ENCODE assay signal across 17 mouse cellular contexts in the genomic region with DNA sequence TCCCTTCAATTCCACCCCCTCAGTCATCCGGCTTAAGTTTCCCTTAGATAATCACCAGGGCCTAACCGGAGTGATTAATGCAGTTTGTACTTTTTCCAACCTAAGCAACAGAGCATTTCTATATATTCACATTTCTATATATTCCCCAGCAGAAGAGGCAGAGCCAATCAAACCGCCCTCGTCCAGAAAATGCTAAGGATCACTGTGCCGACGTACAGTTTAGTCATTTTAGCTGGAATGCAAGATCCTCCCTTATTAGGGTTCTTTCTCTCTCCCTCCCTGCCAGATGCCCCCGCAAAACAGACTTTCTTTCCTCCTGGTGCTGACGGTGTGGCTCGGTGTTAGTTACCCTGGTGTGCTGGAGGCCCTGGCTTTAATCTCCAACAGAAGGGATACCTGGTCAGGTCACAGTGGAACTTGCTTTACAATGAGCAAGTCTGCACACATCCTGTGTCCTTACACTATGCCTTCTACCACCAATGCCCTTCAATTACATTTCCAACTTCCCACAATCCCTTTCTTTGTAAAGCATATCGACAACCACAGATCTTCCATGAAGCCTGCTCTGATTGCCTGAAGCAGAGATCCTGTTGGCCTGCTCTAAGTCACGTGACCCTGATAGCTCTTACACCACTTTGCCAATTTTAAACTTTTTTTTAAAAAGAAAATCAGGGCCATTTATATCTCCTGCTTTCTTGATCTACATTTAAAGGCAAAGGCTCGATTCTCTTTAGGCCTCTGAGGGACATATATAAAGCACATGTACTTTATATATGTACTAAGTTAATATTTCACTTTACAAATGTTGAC.
DNase-seq lines count a peak whose midpoint lies in the region; ATAC-seq and TF ChIP-seq lines count a peak whose summit lies in the region.
"Had no signal": no experiment of that assay in that cellular context is flagged by ENCODE, and none has a peak within 500 bp of the region (broad histone marks: within the 10 kb centered on the region; RNA-seq: fewer than 3 reads in every experiment).

No protein-coding gene starts in this region.

- H3K9me3 ChIP-seq in kidney, embryonic 15.5 days (replicated peaks) = no peaks in the 10 kb centered on the region
- H3K9me3 ChIP-seq: limb, embryonic 15.5 days; neural tube, embryonic 12.5 days had no signal

- no peak for TF ChIP-seq CTCF in left cerebral cortex, adult 2 months (IDR thresholded peaks at IDR 0.05)
- no peak for TF ChIP-seq CTCF in olfactory bulb, adult 2 months (IDR thresholded peaks at IDR 0.05; ENCODE audit: insufficient read depth, low read depth, low read length)

- WGBS in kidney, embryonic 15.5 days = 42% methylated on average over 12 of the region's 12 CpGs
- WGBS in olfactory bulb, adult 2 months = 58% methylated on average over 12 of the region's 12 CpGs

- intact Hi-C loops in left cerebral cortex, adult 2 months (cut with DNase I) = loop anchor here (5.0 kb wide), 1 partner anchor 61 kb away; no protein-coding TSS in a partner anchor

- no peak overlapping the region for H3K4me2 ChIP-seq in kidney, embryonic 15.5 days
- H3K4me2 ChIP-seq: limb, embryonic 15.5 days; neural tube, embryonic 12.5 days had no signal

- no peak for ATAC-seq in kidney, embryonic 15.5 days (replicated peaks; ENCODE audit: low FRiP score)
- ATAC-seq in erythroblast, adult 5-6 weeks (replicated peaks; ENCODE audit: low FRiP score, poor library complexity, severe bottlenecking) = no peak
- ATAC-seq: inflammation-experienced regulatory T-cells, adult 6 months; midbrain, embryonic 16.5 days had no signal

- H3K4me3 ChIP-seq in kidney, embryonic 15.5 days (replicated peaks) = no peak overlapping the region
- H3K4me3 ChIP-seq in left cerebral cortex, adult 2 months = no peak overlapping the region
- H3K4me3 ChIP-seq in olfactory bulb, adult 2 months (ENCODE audit: insufficient read depth, low read depth, low read length) = no peak overlapping the region
- H3K4me3 ChIP-seq: limb, embryonic 15.5 days; neural tube, embryonic 12.5 days had no signal

- peaks cover 63% of the 10 kb centered on the region for H3K4me1 ChIP-seq in kidney, embryonic 15.5 days
- H3K4me1 ChIP-seq in olfactory bulb, adult 2 months (ENCODE audit: control insufficient read depth, insufficient read depth, low read length) = peaks cover 26% of the 10 kb centered on the region

- H3K9ac ChIP-seq in kidney, embryonic 15.5 days = no peak overlapping the region
- H3K9ac ChIP-seq: limb, embryonic 15.5 days; neural tube, embryonic 12.5 days had no signal

- no peak for DNase-seq in kidney, postnatal 25 days
- peak; percentile 86 for DNase-seq in brain, adult 2 months (ENCODE audit: low read depth, low spot score)
- DNase-seq in left cerebral cortex, adult 2 months (ENCODE audit: extremely low spot score in 1 of 2, low spot score in 2 of 2) = peak in 1 of 2 experiments; percentile 31
- DNase-seq in layer of hippocampus, adult 9-11 months = no peak
- DNase-seq: cerebellum, adult 8-10 months; embryo, embryonic 11 days; heart, adult 18-20 months; lung, adult 2 months; retina, postnatal 1 day had no signal

- H3K36me3 ChIP-seq in kidney, embryonic 15.5 days = no peaks in the 10 kb centered on the region
- H3K36me3 ChIP-seq: limb, embryonic 15.5 days; neural tube, embryonic 12.5 days had no signal

- no peak for TF ChIP-seq POLR2A in olfactory bulb, adult 2 months (IDR thresholded peaks at IDR 0.05; ENCODE audit: insufficient read depth, low read depth, low read length)

- H3K27ac ChIP-seq in kidney, embryonic 15.5 days = peak overlapping the region; percentile 62
- H3K27ac ChIP-seq in left cerebral cortex, adult 2 months = peak overlapping the region; percentile 54; the same call in 1 of the 2 replicates
- peak overlapping the region; percentile 98 for H3K27ac ChIP-seq in olfactory bulb, adult 2 months (ENCODE audit: insufficient read depth, low read depth, low read length)
- H3K27ac ChIP-seq: limb, embryonic 15.5 days; macrophage; neural tube, embryonic 12.5 days had no signal

- H3K27me3 ChIP-seq in kidney, embryonic 15.5 days = no peaks in the 10 kb centered on the region
- H3K27me3 ChIP-seq: limb, embryonic 15.5 days; neural tube, embryonic 12.5 days had no signal
